Mouse (Mus musculus) CD4-positive, CD25-positive, alpha-beta regulatory T cell, adult 2 months (primary cell): ENCODE measurements around the gene Prkch.

Experiments used
- DNase-seq: peaks from one replicate; pipeline ENCODE4 v3.0.0-alpha.2; 2012; ENCODE audit warnings: low read depth, low spot score

Prkch gene

DNA sequence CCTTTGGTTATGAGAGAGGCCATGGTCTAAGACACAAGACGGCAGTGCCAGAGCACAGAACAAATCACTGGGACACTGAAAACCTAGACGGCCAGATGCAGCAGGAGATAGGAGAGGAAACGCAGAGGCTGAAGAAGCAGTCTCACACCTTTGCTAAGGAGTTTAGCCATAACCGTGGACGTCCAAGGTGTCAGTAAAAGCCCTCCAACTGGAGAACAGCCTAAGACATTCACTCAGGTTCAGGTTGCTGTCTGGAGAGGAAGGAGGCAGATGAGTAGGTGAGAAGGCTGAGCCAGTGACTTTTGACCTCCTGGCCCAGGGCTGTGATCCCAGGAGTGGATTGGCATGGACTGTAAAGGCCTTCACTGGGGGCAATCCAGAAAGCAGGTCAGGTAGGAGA lies 130.0 kb downstream of the Prkch start:
- no peak for DNase-seq

DNA sequence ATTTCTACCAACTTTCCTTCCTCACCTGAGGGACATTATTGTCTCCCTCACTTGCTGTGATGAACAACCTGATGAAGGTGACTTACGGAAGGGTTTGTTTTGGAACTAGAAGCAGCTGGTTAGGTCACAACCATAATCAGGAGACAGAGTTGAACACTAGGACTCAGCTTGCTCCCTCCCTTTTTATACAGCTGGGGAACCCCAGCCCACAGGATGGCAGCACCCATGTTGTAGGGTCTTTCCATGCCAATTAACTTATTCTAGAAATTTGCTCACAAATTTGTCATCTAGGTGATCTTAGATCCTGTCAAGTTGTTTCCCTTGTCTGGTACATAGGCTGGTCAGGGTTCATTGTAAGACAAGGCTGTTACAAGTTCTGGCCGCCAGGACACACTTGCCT lies 130.7 kb downstream of the Prkch start:
- peak; percentile 71 for DNase-seq

DNA sequence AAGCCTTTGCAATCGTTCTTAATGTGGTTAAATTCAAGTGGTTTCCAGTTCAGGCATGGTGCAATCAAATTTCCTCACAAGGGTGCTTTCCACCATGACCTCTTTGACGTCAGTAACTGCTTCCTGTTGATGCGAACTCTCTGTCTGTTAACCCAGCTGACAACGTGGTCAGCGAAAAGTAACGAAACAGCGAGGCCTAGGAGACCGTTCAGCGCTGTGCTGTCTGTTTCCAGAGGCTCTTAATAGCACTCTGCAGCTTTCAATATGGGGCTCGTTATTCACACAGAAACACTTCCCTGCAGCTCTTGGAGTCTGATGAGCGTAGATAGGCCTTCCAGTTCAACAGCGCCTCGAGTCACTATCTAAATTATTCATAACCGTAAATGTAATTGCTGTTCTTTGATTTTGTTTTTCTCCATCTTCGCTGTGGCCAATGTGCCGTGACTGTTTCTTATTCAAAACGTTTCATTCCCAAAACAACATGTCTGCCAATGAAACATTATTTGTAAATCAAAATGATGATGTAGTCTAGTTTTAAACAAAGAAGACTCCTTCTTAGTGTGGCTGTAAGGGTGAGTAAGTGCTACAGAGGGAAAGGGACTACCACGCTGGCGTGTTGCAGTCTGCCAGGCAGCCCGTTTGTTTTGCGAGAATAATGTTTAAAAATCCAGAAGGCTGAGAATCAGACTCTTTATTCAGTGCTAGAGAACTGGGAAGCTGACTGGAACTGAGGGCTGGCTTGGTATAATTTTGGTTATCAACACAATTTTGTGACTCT lies 131.5 kb downstream of the Prkch start:
- DNase-seq, result peak; percentile 94

DNA sequence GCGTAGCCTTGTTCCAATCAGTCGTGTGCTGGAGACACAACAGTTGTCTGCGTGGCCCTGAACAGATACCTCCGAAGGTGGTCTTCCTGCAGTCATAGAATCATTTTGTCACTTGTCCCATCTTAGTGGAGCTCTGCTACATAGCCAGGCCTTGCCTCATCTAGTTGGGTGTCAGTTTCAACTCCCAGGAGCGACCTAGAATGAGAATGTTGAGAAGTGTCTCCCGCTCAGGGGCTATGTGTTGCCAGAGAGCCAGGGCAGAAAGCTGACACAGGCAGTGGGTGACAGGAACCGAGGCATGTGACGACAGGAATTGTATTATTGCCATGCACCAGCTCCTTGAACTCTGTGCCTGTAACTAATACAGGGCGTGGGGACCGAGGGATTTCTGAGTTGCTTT lies 133.4 kb downstream of the Prkch start:
- DNase-seq, result no peak

DNA sequence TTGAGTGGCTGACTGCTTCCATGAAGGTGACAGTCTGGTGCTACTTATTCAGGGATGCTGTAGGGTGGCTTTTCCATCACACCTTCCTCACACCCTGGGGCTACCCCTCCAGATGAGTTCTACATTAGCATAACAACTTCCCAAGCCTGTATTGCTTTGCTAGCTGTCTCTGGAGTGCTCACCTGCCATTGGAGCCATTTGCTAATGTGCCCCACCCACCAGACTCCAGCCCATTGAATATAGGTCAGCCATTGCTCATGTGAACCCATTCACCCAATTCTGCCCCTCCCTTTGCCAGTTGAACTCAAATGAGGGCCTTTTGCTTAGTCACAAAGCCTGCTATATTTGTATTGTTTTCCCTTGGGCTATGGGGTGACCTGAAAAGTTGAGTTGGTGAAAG lies 135.2 kb downstream of the Prkch start:
- peak; percentile 54 for DNase-seq

DNA sequence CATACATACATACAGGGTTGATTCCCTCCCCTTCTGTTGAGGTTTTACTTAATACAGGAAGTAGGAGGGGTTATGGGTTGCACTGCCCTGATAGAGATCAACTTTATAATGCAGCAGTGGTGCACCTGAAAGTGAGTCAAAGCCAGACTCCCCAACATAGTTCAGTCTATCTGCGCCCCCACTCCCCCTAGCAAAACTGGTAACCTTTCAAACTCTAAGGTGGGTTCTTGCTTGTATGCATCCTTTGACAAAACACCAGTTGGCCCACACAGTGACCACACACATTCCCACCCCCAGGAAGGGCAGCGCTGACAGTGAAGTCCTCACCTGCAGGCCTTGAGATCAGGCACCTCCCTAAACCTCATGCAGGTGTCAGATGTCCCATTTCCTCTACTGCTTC lies 135.9 kb downstream of the Prkch start:
- DNase-seq, result peak; percentile 83

DNA sequence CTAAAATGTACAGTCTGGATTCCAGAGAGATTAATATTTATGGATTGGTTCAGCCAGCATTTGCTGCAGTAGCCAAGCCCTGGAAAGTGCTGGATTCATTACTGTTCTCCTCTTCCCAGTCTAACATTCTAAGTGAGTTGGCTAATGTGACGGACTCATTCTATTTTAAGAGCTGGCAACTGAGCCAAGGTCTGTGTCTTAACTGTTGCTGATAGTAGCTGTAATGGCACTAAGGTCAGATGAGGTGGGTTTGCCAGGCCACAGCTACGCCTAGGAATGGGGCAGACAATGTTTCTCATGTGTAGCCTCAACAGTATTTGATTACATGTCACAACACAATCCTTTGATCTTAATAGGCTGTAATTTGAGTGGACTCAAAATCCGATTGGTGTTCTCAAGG lies 137.5 kb downstream of the Prkch start:
- DNase-seq, result no peak

DNA sequence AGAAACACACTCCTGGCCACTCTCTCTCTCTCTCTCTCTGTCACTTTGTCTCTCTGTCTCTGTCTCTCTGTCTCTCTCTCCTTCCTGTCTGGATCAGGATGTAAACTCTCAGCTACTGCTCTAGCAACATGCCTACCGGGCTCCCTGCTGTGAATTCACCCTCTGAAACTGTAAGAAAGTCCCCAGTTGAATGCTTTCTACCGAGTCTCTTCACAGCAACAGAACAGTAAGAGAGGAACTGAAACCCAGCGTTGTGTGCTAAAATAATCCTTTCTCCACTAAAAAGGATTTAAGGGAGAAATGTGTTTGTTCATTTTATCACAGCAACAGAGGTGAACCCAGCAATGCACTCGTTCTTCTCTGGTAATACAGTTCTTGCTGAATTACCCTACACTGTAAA lies 138.5 kb downstream of the Prkch start:
- DNase-seq, result no peak

DNA sequence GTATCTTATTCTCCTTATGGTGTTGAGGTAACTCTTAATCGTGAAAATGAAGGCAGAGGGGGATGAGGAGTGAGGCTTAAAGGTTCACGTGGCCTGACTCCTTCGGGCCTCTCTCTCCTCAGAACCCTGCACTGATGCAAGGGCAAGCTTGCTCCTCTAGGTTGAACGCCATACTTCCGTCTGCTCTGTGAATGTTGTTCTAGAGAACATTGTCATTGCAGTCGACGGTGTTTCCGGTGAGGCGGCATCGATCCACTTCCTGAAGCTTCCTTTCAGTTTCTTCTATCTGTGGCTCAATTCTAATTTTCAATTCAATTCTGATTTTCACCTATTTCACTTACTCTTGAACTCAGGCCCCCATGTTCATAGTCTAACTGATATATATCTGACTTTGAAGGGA lies 139.3 kb downstream of the Prkch start:
- DNase-seq, result peak; percentile 48

DNA sequence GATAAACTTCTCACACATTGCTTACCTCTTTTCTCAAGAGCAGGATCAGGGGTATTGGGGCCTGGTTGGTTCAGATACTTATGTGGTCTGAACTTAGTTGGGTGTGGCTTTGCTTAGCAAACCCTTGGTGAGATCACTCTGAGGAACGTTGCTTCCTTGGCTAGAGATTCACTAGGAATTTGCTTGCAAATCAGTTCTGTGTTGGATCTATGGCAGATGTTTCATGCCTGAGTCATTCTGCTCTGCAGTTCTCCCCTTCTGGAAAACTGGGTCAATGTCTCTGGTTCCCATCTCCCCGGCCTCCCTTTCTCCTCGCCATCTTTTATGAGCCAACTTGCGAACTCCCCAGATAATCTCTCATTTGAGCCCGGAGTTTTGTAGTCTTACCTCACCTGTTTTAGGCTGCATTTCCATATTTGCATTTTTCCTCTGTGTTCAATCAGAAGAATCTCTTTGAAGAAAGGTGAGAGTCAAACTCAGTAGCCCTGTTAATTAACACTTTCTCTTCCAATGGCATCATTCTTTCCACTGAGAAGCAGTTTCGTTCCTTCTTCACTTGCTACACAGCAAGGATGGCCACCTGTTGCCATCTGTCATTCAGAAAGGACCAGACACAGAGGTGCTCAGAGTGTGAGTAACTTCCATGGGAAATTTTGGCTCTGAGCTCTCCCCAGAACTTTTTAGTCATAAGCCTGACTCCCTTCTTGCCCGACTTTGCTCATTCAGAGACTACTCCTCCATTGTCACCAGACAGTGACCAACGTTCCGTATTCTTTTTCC lies 141.4 kb downstream of the Prkch start:
- DNase-seq, result no peak

DNA sequence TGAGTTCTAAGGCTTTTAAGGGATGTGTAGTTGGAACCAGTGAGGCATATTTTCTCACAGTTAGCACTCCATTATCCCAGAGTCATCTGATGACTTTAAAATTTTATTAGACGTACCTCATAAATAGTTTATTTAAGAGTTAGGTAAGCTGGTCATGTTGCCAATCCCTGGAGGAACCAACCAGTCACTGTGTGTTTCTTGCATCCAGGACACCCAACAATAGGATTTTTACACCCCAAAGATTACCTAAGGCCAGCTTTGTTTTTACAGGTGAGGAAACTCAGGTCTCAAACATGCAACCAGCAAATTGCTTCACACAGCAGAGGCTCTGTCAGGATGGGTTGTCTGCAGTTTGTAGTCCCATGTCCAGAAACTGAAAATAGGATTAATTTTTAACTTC lies 142.4 kb downstream of the Prkch start:
- DNase-seq, result no peak

DNA sequence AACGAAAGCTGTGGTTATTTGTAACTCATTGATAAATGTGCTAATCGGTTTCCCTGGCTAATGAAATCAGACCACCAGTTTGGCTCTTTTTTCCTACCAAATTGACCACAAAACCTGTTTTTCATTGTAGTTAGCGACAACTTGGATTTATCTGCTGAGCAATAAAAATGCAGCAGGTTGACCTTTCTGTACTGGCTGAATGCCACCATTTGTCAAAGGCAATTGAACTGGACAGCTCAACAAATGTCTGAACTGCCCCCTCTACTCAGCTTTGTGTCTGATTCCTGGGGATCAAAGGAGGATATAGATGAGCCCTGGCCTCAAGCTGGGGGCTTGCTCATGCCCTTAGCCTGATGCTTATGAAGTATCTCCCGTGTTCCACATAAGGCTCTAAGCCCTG lies 146.0 kb downstream of the Prkch start:
- no peak for DNase-seq

DNA sequence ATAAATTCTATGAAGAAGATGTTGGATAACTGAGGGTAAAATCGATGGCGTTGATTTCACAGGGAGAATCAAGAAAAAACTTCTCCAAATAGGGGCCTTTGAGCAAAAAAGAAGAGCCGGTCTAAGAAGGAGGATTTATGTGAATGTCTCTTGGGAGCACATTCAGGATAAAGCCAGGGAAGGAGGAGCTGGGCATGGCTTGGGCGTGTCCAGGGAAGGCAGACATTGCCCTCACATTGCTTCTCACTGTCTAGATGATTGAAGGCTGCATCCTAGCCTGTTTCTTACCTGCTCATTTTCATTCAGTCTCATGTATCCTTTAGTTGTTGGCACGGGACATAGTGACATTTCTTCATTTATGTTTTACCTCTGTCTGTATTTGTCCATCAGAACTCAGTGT lies 146.5 kb downstream of the Prkch start:
- no peak for DNase-seq

DNA sequence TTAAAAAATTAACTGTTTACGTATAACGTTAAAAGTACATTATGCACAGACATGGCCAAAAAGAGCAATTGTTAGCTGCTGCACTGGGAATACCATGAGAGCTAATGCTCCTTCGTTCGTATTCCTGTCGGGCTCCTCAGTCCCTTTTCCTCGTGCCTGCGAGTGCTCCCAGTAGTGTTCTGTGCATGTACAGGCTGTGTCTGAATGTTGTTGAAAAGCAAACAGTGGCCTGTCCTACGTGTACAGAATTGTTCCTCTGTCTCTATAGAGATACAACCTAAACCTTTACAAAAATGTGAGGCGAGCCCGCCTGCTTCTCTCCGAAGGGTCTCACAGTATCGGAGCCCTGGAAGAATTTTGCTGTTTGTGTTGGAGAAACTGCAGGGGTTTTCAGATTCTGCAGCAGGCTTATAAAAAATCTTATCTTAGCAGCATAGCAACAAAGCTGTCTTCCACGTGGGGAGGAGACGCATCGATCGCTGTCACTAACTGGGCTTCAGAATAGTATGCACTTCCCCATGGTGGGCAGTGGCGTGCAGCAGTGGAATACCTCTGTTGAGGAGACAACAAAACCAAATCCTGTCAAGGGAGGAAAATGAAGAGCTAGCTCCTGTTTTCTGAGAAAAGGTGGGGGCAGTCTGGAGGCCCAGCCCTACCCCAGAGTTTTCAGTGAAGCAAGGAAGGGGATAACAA lies 147.4 kb downstream of the Prkch start:
- no peak for DNase-seq

DNA sequence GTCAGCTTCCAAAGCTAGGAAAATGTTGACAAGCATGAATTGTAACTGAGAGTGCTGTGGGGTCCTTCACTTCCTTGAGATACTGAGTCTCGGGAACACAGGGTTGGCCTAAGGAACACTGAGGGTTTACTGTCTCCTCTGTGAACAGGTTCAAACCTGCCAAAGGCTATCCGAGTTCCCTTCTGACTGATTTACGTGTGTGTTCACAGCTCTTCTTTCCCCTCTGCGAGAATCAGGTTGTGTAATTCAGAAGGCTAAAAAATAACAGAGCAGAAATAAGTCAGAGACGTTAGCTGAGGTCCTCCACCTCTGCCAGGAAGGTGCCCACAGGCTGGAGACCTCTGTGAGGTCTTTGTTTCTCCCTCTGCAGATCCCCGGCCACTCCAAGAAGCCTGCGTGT lies 148.3 kb downstream of the Prkch start:
- DNase-seq, result no peak

DNA sequence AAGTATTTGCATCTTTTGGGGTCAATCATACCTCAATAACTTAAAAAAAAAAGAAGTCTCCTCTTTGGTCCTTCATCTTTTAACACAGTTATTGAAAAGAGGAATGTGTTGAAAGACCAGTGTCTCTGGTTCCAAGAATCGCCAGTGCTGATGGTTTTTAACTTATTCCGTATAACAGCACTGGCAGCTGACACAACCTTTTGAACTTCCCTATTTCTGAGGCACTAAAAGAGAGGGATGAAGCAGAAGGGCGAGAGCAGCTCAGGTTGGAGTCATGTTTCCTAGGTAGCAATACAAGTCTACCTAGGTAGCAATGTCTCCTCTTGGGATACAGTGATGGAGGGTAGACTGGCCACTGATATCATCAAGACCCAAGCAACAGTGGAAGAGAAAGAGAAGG lies 152.3 kb downstream of the Prkch start:
- no peak for DNase-seq

DNA sequence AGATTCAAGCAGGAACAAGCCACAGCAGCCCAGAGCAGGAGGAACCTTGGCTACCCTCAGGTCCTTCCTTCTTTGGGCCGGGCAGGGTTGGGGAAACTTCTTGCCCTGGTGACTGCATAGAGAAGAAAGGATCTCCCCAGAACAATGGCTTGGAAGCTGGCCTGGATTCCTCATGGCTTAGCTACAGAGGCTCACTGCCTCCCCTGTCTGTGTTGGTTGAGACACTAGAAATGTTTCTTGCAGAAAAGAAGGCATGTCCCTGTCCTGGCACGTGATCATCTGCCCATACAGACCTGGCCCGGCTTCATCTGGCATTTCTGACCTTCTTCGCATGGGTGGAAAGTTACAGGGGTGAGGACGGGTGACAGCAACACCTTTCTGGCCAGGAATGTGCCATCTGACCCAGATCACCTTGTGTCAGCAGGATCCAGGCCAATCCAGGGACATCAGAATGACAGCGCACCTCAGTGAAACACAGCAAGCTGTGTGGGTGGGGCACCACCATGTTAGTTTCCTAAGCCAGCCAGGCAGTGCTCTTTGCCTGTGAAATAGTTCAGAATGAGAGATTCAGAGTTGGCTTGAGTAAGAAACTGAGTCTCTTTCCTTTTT lies 155.1 kb downstream of the Prkch start:
- no peak for DNase-seq

DNA sequence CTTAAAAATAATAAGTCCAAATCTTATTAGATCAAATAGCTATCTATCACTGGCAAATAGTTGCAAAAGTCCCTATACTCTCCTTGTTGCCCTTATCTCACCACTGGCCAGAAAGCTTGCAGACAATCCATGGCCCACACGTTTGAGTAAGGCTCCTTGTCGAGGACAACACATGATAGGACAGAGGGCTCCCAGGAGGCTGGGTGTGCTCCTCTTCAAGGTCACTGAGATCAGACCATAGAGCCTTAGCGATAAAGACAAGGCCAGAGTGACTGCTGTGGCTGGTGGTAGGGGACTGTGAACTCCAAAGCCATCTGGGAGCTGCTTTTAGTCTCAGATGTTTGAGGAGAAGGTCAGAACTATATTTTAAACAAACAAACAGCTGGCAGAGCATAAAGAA lies 158.0 kb downstream of the Prkch start:
- no peak for DNase-seq

DNA sequence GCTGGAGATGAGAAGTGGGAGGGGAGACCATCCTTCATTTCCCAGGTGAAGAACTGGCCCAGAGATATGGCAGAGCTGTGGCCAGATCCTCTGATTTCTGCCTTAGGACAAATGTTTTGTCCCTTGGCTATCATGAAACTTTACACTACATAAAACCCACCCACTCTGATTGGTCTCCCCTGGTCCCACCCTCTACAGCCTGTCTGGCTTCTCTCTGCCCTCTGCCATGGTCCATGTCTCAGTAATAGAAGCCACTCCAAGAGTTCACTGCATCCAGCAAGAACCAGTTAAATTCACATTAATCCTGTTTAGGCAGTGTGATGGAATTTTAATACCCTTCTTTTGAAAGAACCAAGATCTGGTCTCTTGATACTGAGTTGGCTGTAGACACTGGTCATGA lies 158.5 kb downstream of the Prkch start:
- no peak for DNase-seq

DNA sequence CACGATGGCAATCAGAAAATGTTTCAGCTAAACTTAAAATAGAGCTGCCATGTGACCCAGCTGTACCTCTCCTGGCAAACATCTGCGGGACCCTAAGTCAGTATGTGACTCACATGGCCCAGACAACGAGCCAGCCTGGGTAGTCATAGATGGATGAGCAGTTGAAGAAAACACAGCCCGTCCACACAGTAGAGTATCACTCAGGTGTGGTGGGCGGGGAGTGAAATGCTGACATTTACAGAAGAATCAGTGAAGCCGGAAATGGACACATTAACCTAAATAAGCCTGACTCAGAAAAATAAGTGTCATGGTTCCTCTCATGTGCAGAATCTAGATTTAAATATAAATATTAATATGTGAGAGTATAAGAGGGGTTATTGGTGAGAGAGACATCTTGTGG lies 161.5 kb downstream of the Prkch start:
- DNase-seq, result peak; percentile 59

DNA sequence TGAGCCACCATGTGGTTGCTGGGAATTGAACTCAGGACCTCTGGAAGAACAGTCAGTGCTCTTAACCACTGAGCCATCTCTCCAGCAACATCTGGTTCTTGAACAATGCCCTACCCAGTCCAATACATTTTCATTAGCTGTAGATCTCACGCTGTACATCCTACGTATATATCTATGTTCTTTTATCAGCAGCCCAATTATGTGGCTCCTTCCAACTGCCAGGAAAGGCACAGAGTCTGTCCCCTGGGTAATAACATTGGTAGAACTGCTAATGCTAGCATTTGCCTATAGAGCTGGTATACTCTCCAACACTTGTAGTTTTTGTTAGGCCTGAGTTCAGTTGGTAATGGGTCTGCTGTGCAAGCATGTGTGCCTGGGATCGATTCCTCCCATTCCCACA lies 163.8 kb downstream of the Prkch start:
- DNase-seq, result no peak

DNA sequence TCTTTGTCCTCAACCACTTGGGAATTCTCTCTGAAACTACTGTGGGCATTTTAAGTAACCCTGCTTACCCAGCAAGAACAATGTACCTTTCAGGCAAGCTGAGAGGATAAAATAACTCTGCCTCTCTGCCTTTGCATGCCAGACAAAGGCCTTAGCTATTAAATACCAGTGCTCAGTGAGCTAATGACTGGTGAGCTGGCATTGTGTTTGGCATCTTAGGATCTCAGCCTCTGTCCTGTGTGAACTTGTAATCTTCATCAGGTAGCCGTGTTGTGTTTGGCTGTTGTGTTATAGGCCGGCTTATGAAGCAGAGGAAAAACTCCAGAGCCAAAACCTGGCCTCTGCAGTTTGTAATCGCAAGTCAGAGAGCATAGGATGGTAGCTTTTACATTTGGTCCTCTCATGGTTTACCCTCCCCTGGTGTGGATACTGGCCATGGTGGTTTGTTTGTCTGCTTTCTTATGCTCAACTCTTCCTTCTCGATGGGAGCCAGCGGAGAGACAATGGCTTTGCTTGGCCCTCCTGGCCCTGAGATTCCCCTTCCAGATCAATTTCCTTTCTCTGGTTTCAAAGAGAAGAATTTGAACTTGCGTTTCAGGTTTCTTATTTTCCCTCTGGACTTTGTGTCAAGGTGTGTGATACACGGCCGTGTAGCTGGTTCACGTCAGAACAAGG lies 170.0 kb downstream of the Prkch start:
- no peak for DNase-seq
